Mouse (Mus musculus) liver, embryonic 15.5 days (tissue): ENCODE measurements at regions not wholly inside any gene's neighbourhood (a gene's known extent, or its start where the extent isn't known, plus 50 kb on each side); places are given as distances from the start of the nearest gene placed in this dataset.
"Not testable (repeated sequence)": the region's sequence is repeated elsewhere in the genome, so short reads cannot be mapped to it uniquely, and the experiment has no call there.

ENCODE experiments used
- ATAC-seq: fragments of 200-750 bp; cut with Nextera tagmentation; 2 replicates; pipeline ENCODE4 v1.8.0; 2017; ENCODE audit warnings: moderate number of reproducible peaks, mild to moderate bottlenecking, moderate library complexity; ENCODE audit not compliant: insufficient read depth
- H3K27ac ChIP-seq: fragments of 300-500 bp; sonication (generic); replicated peaks from 2 replicates; pipeline ENCODE4 v1.5.1; 2015; ENCODE audit warnings: mild to moderate bottlenecking, inconsistent platforms
- H3K27me3 ChIP-seq: fragments of 300-500 bp; sonication (generic); 2 replicates; pipeline ENCODE4 v1.6.1; 2015; ENCODE audit warnings: mild to moderate bottlenecking, inconsistent platforms
- H3K36me3 ChIP-seq: fragments of 300-500 bp; sonication (generic); replicated peaks from 2 replicates; pipeline ENCODE4 v1.6.1; 2015; ENCODE audit warnings: moderate library complexity, mild to moderate bottlenecking, inconsistent platforms
- H3K4me1 ChIP-seq: fragments of 300-500 bp; sonication (generic); replicated peaks from 2 replicates; pipeline ENCODE4 v1.6.1; 2015; ENCODE audit warnings: inconsistent platforms
- H3K4me2 ChIP-seq: fragments of 300-500 bp; sonication (generic); 2 replicates; pipeline ENCODE4 v1.6.1; 2015; ENCODE audit warnings: moderate library complexity, mild to moderate bottlenecking, inconsistent platforms
- H3K4me3 ChIP-seq: fragments of 300-500 bp; sonication (generic); replicated peaks from 2 replicates; pipeline ENCODE4 v1.5.1; 2015; ENCODE audit warnings: mild to moderate bottlenecking, inconsistent platforms
- H3K9ac ChIP-seq: fragments of 300-500 bp; sonication (generic); 2 replicates; pipeline ENCODE4 v1.6.1; 2015; ENCODE audit warnings: moderate library complexity, mild to moderate bottlenecking, inconsistent platforms
- H3K9me3 ChIP-seq: fragments of 300-500 bp; sonication (generic); replicated peaks from 2 replicates; pipeline ENCODE4 v1.6.1; 2016; ENCODE audit warnings: inconsistent platforms
- WGBS: fragments of 180-500 bp; shearing (Covaris S2); methylation state at CpG from one replicate; pipeline ENCODE4 v1.1.7; 2015; ENCODE audit warnings: mixed read lengths; ENCODE audit not compliant: insufficient replicate concordance; 5-methylcytosine and 5-hydroxymethylcytosine counted together

GRCm38 (mm10) chr5:22433512-22433911 lies 89.0 kb upstream of the Reln start:
- WGBS: 49% methylated on average over 1 of the region's 1 CpGs
- H3K27ac ChIP-seq: no peak overlapping the region
- no peaks in the 10 kb centered on the region for H3K27me3 ChIP-seq
- 0 out of 2 replicates have a peak, but pooled peaks have one; percentile 44 for ATAC-seq
- H3K4me1 ChIP-seq: 0 out of 2 replicates have a peak, but pooled peaks cover 6% of the 10 kb centered on the region
- H3K36me3 ChIP-seq: no peaks in the 10 kb centered on the region
- no peak overlapping the region for H3K9ac ChIP-seq
- no peak overlapping the region for H3K4me3 ChIP-seq
- H3K4me2 ChIP-seq: no peak overlapping the region
- H3K9me3 ChIP-seq: no peaks in the 10 kb centered on the region

GRCm38 (mm10) chr5:22431721-22432120 lies 87.2 kb upstream of the Reln start:
- Histone ChIP-seq H3K4me2 (no peak overlapping the region), H3K4me3 (no peak overlapping the region)

GRCm38 (mm10) chr5:22425706-22426417 lies 81.4 kb upstream of the Reln start:
- H3K4me1 ChIP-seq, H3K4me2 ChIP-seq, H3K36me3 ChIP-seq, H3K27ac ChIP-seq, H3K9me3 ChIP-seq, H3K9ac ChIP-seq, H3K27me3 ChIP-seq, ATAC-seq, H3K4me3 ChIP-seq: not testable (repeated sequence)
- 58% methylated on average over 4 of the region's 4 CpGs for WGBS

More at GRCm38 (mm10) chr5:22431721-22432120, 87.2 kb upstream of the Reln start:
- Histone ChIP-seq H3K36me3 (no peaks in the 10 kb centered on the region), H3K27ac (no peak overlapping the region), H3K9ac (no peak overlapping the region), H3K4me1 (0 out of 2 replicates have a peak, but pooled peaks cover 6% of the 10 kb centered on the region), H3K9me3 (no peaks in the 10 kb centered on the region), H3K27me3 (no peaks in the 10 kb centered on the region)
- WGBS: 78% methylated on average over 10 of the region's 10 CpGs
- peak; percentile 40; the same call in 1 of the 2 replicates for ATAC-seq

- H3K4me1 ChIP-seq: no peaks in the 10 kb centered on the region
- H3K4me2 ChIP-seq: no peak overlapping the region
- no peaks in the 10 kb centered on the region for H3K36me3 ChIP-seq
- no peaks in the 10 kb centered on the region for H3K9me3 ChIP-seq
- no peaks in the 10 kb centered on the region for H3K27me3 ChIP-seq
- peak; percentile 40; the same call in 1 of the 2 replicates for ATAC-seq
- 73% methylated on average over 3 of the region's 3 CpGs for WGBS
- no peak overlapping the region for H3K27ac ChIP-seq
- no peak overlapping the region for H3K4me3 ChIP-seq
- no peak overlapping the region for H3K9ac ChIP-seq
Observed at GRCm38 (mm10) chr5:22415957-22416356, 71.5 kb upstream of the Reln start.

GRCm38 (mm10) chr5:22399134-22399533 lies 54.6 kb upstream of the Reln start:
- Histone ChIP-seq H3K4me2 (no peak overlapping the region), H3K36me3 (no peaks in the 10 kb centered on the region), H3K27me3 (no peaks in the 10 kb centered on the region), H3K4me3 (no peak overlapping the region), H3K9me3 (no peaks in the 10 kb centered on the region), H3K27ac (no peak overlapping the region), H3K4me1 (no peaks in the 10 kb centered on the region), H3K9ac (no peak overlapping the region)
- ATAC-seq: no peak
- 39% methylated on average over 2 of the region's 2 CpGs for WGBS
